Mouse (Mus musculus) urinary bladder, adult 18-20 months (tissue): ENCODE data around the gene Mrps7.

ENCODE experiments used
- DNase-seq, 2 experiments: peaks; one replicate each; pipeline ENCODE4 v3.0.0; 2022; ENCODE audit warnings: low spot score in 2 of 2, mixed read lengths in 2 of 2

The Mrps7 gene

GRCm38 (mm10) chr11:115649706-115650105, 46.0 kb downstream of the Mrps7 start:
- DNase-seq, result no peak

GRCm38 (mm10) chr11:115651680-115652079, 48.0 kb downstream of the Mrps7 start:
- DNase-seq, result no peak

- no peak for DNase-seq
Observed at GRCm38 (mm10) chr11:115653194-115653593, 49.5 kb downstream of the Mrps7 start.

- DNase-seq, result no peak
Observed at GRCm38 (mm10) chr11:115654128-115654527, 50.4 kb downstream of the Mrps7 start.
